Mouse (Mus musculus): ENCODE measurements around the gene Trim9. TPM values are rescaled to one million over a fixed set of nuclear protein-coding genes. Genes with fewer than 3 reads are reported as not detected.

Gene Trim9
- total and polyA plus RNA-seq, 3 experiments: not detected

- DNase-seq (ENCODE audit: low read depth, low spot score): no peak
- no peaks in the 10 kb centered on the region for H3K79me2 ChIP-seq (ENCODE audit: control insufficient read depth, insufficient read depth, low read length, poor library complexity)
- H3K9ac ChIP-seq (ENCODE audit: control insufficient read depth, low read depth, low read length, poor library complexity, severe bottlenecking): no peak overlapping the region
- peaks cover 5 to 8% of the 10 kb centered on the region in 2 experiments for H3K27me3 ChIP-seq (ENCODE audit: control insufficient read depth in 1 of 2, insufficient read depth in 2 of 2, low read length in 2 of 2)
- no peaks in the 10 kb centered on the region for H3K4me1 ChIP-seq (ENCODE audit: control insufficient read depth in 1 of 2, insufficient read depth in 2 of 2, low read length in 2 of 2)
- no peaks in the 10 kb centered on the region for H3K36me3 ChIP-seq (ENCODE audit: control insufficient read depth in 1 of 2, insufficient read depth in 2 of 2, low read length in 2 of 2)
- H3K9me3 ChIP-seq (replicated peaks; ENCODE audit: insufficient read depth, low read length): no peaks in the 10 kb centered on the region
- no peak overlapping the region for H3K4me3 ChIP-seq (ENCODE audit: control insufficient read depth in 1 of 2, insufficient read depth in 1 of 2, low read depth in 2 of 2, low read length in 2 of 2)
- H3K27ac ChIP-seq (ENCODE audit: control insufficient read depth, low read depth, low read length): no peak overlapping the region
- no peak for TF ChIP-seq POLR2A (IDR thresholded peaks at IDR 0.05; ENCODE audit: control insufficient read depth in 1 of 2, insufficient read depth in 1 of 2, low read depth in 1 of 2, low read length in 2 of 2, poor library complexity in 1 of 2)
- TF ChIP-seq NELFE (IDR thresholded peaks at IDR 0.05; ENCODE audit: low read depth, low read length): no peak
- no peak for TF ChIP-seq GATA1 (IDR thresholded peaks at IDR 0.05; ENCODE audit: low read depth, low read length)
- no peak for TF ChIP-seq TBP (IDR thresholded peaks at IDR 0.05; ENCODE audit: low read depth, low read length)
- no peak for TF ChIP-seq EP300 (IDR thresholded peaks at IDR 0.05; ENCODE audit: low read depth in 1 of 2, low read length in 2 of 2)
- no peak for TF ChIP-seq MXI1 (IDR thresholded peaks at IDR 0.05; ENCODE audit: low read depth, low read length)
- no peak for TF ChIP-seq BHLHE40 (IDR thresholded peaks at IDR 0.05; ENCODE audit: borderline replicate concordance, low read depth, low read length)
- TF ChIP-seq ELF1 (IDR thresholded peaks at IDR 0.05; ENCODE audit: low read depth, low read length): no peak
- no peak for TF ChIP-seq TAL1 (IDR thresholded peaks at IDR 0.05; ENCODE audit: low read length)
- TF ChIP-seq RCOR1 (IDR thresholded peaks at IDR 0.05; ENCODE audit: low read depth, low read length): no peak
- no peak for TF ChIP-seq CHD1 (IDR thresholded peaks at IDR 0.05; ENCODE audit: low read depth, low read length)
- no peak for TF ChIP-seq RAD21 (IDR thresholded peaks at IDR 0.05; ENCODE audit: low read depth, low read length)
- no peak for TF ChIP-seq USF2 (IDR thresholded peaks at IDR 0.05; ENCODE audit: borderline replicate concordance in 1 of 2, insufficient read depth in 1 of 2, low read depth in 1 of 2, low read length in 2 of 2)
- no peak for TF ChIP-seq USF1 (IDR thresholded peaks at IDR 0.05; ENCODE audit: low read depth, low read length)
Measured at GRCm38 (mm10) chr12:70269724-70270123, 77.7 kb downstream of the Trim9 start.

GRCm38 (mm10) chr12:70267314-70267713, 80.1 kb downstream of the Trim9 start:
- Histone ChIP-seq H3K4me3 (ENCODE audit: control insufficient read depth in 1 of 2, insufficient read depth in 1 of 2, low read depth in 2 of 2, low read length in 2 of 2) (no peak overlapping the region), H3K27me3 (ENCODE audit: control insufficient read depth in 1 of 2, insufficient read depth in 2 of 2, low read length in 2 of 2) (peaks cover 2 to 6% of the 10 kb centered on the region in 2 experiments; a peak in 3 of 4 replicates), H3K79me2 (ENCODE audit: control insufficient read depth, insufficient read depth, low read length, poor library complexity) (no peaks in the 10 kb centered on the region), H3K4me1 (ENCODE audit: control insufficient read depth in 1 of 2, insufficient read depth in 2 of 2, low read length in 2 of 2) (no peaks in the 10 kb centered on the region), H3K9ac (ENCODE audit: control insufficient read depth, low read depth, low read length, poor library complexity, severe bottlenecking) (no peak overlapping the region), H3K27ac (ENCODE audit: control insufficient read depth, low read depth, low read length) (no peak overlapping the region), H3K36me3 (ENCODE audit: control insufficient read depth in 1 of 2, insufficient read depth in 2 of 2, low read length in 2 of 2) (no peaks in the 10 kb centered on the region), H3K9me3 (replicated peaks; ENCODE audit: insufficient read depth, low read length) (no peaks in the 10 kb centered on the region)
- no peak for DNase-seq (ENCODE audit: low read depth, low spot score)
- TF ChIP-seq MAZ (IDR thresholded peaks at IDR 0.05; ENCODE audit: low read depth, low read length) (no peak), ETS1 (IDR thresholded peaks at IDR 0.05; ENCODE audit: low read depth, low read length) (no peak), MAFK (IDR thresholded peaks at IDR 0.05; ENCODE audit: borderline replicate concordance, low read depth, low read length) (no peak), POLR2AphosphoS2 (IDR thresholded peaks at IDR 0.05; ENCODE audit: low read length) (no peak), SIN3A (IDR thresholded peaks at IDR 0.05; ENCODE audit: low read length) (no peak), USF1 (IDR thresholded peaks at IDR 0.05; ENCODE audit: low read depth, low read length) (no peak), BHLHE40 (IDR thresholded peaks at IDR 0.05; ENCODE audit: borderline replicate concordance, low read depth, low read length) (no peak), MXI1 (IDR thresholded peaks at IDR 0.05; ENCODE audit: low read depth, low read length) (no peak), CHD2 (IDR thresholded peaks at IDR 0.05; ENCODE audit: low read length) (no peak), ELF1 (IDR thresholded peaks at IDR 0.05; ENCODE audit: low read depth, low read length) (no peak), USF2 (IDR thresholded peaks at IDR 0.05; ENCODE audit: borderline replicate concordance in 1 of 2, insufficient read depth in 1 of 2, low read depth in 1 of 2, low read length in 2 of 2) (no peak), EP300 (IDR thresholded peaks at IDR 0.05; ENCODE audit: low read depth in 1 of 2, low read length in 2 of 2) (no peak), NELFE (IDR thresholded peaks at IDR 0.05; ENCODE audit: low read depth, low read length) (no peak)
